Mouse (Mus musculus): ENCODE results near the gene Olfr648. TPM values are rescaled to one million over a fixed set of nuclear protein-coding genes. Genes with fewer than 3 reads are reported as not detected.

Olfr648 gene
- total RNA-seq (2012; rRNA removed) (not detected in 2 replicates), total RNA-seq (2014; rRNA removed) (not detected in 2 replicates), polyA plus RNA-seq (2012; ENCODE audit: insufficient read length, low read depth) (not detected in 2 replicates)

- Histone ChIP-seq H3K9me3 (replicated peaks; ENCODE audit: low read length) (no peaks in the 10 kb centered on the region), H3K36me3 (replicated peaks in 1 of 2; ENCODE audit: control insufficient read depth in 1 of 2, insufficient read depth in 1 of 2, low read length in 1 of 2) (no peaks in the 10 kb centered on the region), H3K9ac (ENCODE audit: insufficient read depth, low read depth) (no peak within 1 kb of the TSS), H3K27ac (ENCODE audit: insufficient read depth, low read depth) (no peak within 1 kb of the TSS), H3K4me2 (ENCODE audit: insufficient read depth, low read depth, poor library complexity, severe bottlenecking) (no peak within 1 kb of the TSS), H3K27me3 (replicated peaks) (no peaks in the 10 kb centered on the region), H3K4me1 (ENCODE audit: control insufficient read depth in 1 of 2, insufficient read depth in 2 of 2) (no peaks in the 10 kb centered on the region), H3K4me3 (replicated peaks in 1 of 3; ENCODE audit: low read depth in 2 of 3, low read length in 2 of 3, poor library complexity in 1 of 3) (no peak within 1 kb of the TSS), H3K79me2 (replicated peaks; ENCODE audit: control insufficient read depth, extremely low read depth, insufficient read depth, poor library complexity, severe bottlenecking) (no peaks in the 10 kb centered on the region)
- in situ Hi-C loops (cut with MboI; ENCODE audit: low pct_ligation_motif_present, low pct_unique_long_range_greater_than_20kb, low sequenced_read_pairs) (loop anchor here (25.0 kb wide), 1 partner anchor 471 kb away; the partner anchor contains the start of gene Olfr243), dilution Hi-C loops (cut with MboI; ENCODE audit: extremely low pct_ligation_motif_present, extremely low pct_unique_long_range_greater_than_20kb, low sequenced_read_pairs) (no loop called here)
- no peak for DNase-seq (ENCODE audit: extremely low read depth)
- TF ChIP-seq UBTF (IDR thresholded peaks at IDR 0.05; ENCODE audit: low read depth, low read length) = no peak
- TF ChIP-seq ZMIZ1 (IDR thresholded peaks at IDR 0.05; ENCODE audit: low read depth, low read length) = no peak
- no peak for TF ChIP-seq BHLHE40 (IDR thresholded peaks at IDR 0.05; ENCODE audit: low read depth, low read length)
- TF ChIP-seq MAZ (IDR thresholded peaks at IDR 0.05; ENCODE audit: low read depth, low read length) = no peak
- TF ChIP-seq MAFK (IDR thresholded peaks at IDR 0.05; ENCODE audit: insufficient replicate concordance, low read length) = no peak
- TF ChIP-seq HCFC1 (IDR thresholded peaks at IDR 0.05; ENCODE audit: low read depth, low read length) = no peak
- no peak for TF ChIP-seq RCOR1 (conservative IDR thresholded peaks at IDR 0.05; ENCODE audit: low read depth, low read length)
- TF ChIP-seq IRF4 (IDR thresholded peaks at IDR 0.05; ENCODE audit: low read depth, low read length) = no peak
- TF ChIP-seq TBP (conservative IDR thresholded peaks at IDR 0.05; ENCODE audit: low read depth, low read length) = no peak
- TF ChIP-seq ETS1 (conservative IDR thresholded peaks at IDR 0.05; ENCODE audit: low read depth, low read length) = no peak
- TF ChIP-seq USF1 (IDR thresholded peaks at IDR 0.05; ENCODE audit: low read depth, low read length) = no peak
- TF ChIP-seq RAD21 (IDR thresholded peaks at IDR 0.05; ENCODE audit: low read depth, low read length) = no peak
- TF ChIP-seq ELF1 (IDR thresholded peaks at IDR 0.05; ENCODE audit: low read depth, low read length) = no peak
These were observed at the start of gene Olfr648 for GRCm38 (mm10) chr7:104183292-104183691. TSS of gene Olfr648 (minus strand) at chr7:104183392.

GRCm38 (mm10) chr7:104231203-104231602 is 48.0 kb upstream of the Olfr648 start:
- TF ChIP-seq EP300 (IDR thresholded peaks at IDR 0.05; ENCODE audit: low read length) = no peak
- TF ChIP-seq RCOR1 (conservative IDR thresholded peaks at IDR 0.05; ENCODE audit: low read depth, low read length) = no peak
- TF ChIP-seq ELF1 (IDR thresholded peaks at IDR 0.05; ENCODE audit: low read depth, low read length) = no peak
- no peak for TF ChIP-seq JUND (conservative IDR thresholded peaks at IDR 0.05; ENCODE audit: low read depth, low read length)
- TF ChIP-seq NRF1 (IDR thresholded peaks at IDR 0.05; ENCODE audit: low read depth, low read length) = no peak
- TF ChIP-seq USF1 (IDR thresholded peaks at IDR 0.05; ENCODE audit: low read depth, low read length) = no peak
- peak; percentile 51 for TF ChIP-seq RAD21 (IDR thresholded peaks at IDR 0.05; ENCODE audit: low read depth, low read length)
- TF ChIP-seq NELFE (IDR thresholded peaks at IDR 0.05; ENCODE audit: low read depth, low read length) = no peak
- TF ChIP-seq IRF4 (IDR thresholded peaks at IDR 0.05; ENCODE audit: low read depth, low read length) = peak; percentile 41; the same call in 1 of the 2 replicates
- no peak for TF ChIP-seq MEF2A (IDR thresholded peaks at IDR 0.05; ENCODE audit: borderline replicate concordance, low read depth, low read length)
- TF ChIP-seq TCF12 (IDR thresholded peaks at IDR 0.05; ENCODE audit: low read depth, low read length) = no peak
- TF ChIP-seq ETS1 (conservative IDR thresholded peaks at IDR 0.05; ENCODE audit: low read depth, low read length) = no peak
- no peak for TF ChIP-seq MAX (IDR thresholded peaks at IDR 0.05; ENCODE audit: low read length)
- no peak for TF ChIP-seq MXI1 (IDR thresholded peaks at IDR 0.05; ENCODE audit: low read depth, low read length)
- no peak for TF ChIP-seq GABPA (IDR thresholded peaks at IDR 0.05; ENCODE audit: insufficient replicate concordance, low read depth, low read length)
- TF ChIP-seq SIN3A (IDR thresholded peaks at IDR 0.05; ENCODE audit: low read length) = no peak
- TF ChIP-seq HCFC1 (IDR thresholded peaks at IDR 0.05; ENCODE audit: low read depth, low read length) = no peak
- no peak for TF ChIP-seq BHLHE40 (IDR thresholded peaks at IDR 0.05; ENCODE audit: low read depth, low read length)
- TF ChIP-seq SMC3 (IDR thresholded peaks at IDR 0.05; ENCODE audit: low read depth, low read length) = peak; percentile 86
- 0 out of 2 replicates have a peak, but pooled peaks have one; percentile 5 for TF ChIP-seq ZC3H11A (IDR thresholded peaks at IDR 0.05; ENCODE audit: low read depth, low read length)
- no peak for TF ChIP-seq JUN (IDR thresholded peaks at IDR 0.05; ENCODE audit: insufficient read depth, low read depth, low read length)
- TF ChIP-seq POLR2AphosphoS2 (IDR thresholded peaks at IDR 0.05; ENCODE audit: low read depth, low read length) = no peak
- TF ChIP-seq CTCF (conservative IDR thresholded peaks at IDR 0.05 in 1 of 2, IDR thresholded peaks at IDR 0.05 in 1 of 2; ENCODE audit: low read depth in 2 of 2, low read length in 2 of 2) = peak; percentile 86 to 92
- no peaks in the 10 kb centered on the region for H3K27me3 ChIP-seq (replicated peaks)
- no peaks in the 10 kb centered on the region for H3K36me3 ChIP-seq (replicated peaks in 1 of 2; ENCODE audit: control insufficient read depth in 1 of 2, insufficient read depth in 1 of 2, low read length in 1 of 2)
- H3K9me3 ChIP-seq (replicated peaks; ENCODE audit: low read length) = no peaks in the 10 kb centered on the region
- no peaks in the 10 kb centered on the region for H3K79me2 ChIP-seq (replicated peaks; ENCODE audit: control insufficient read depth, extremely low read depth, insufficient read depth, poor library complexity, severe bottlenecking)
- no peak overlapping the region for H3K27ac ChIP-seq (ENCODE audit: insufficient read depth, low read depth)
- dilution Hi-C loops (cut with MboI; ENCODE audit: extremely low pct_ligation_motif_present, extremely low pct_unique_long_range_greater_than_20kb, low sequenced_read_pairs) (no loop called here), in situ Hi-C loops (cut with MboI; ENCODE audit: low pct_ligation_motif_present, low pct_unique_long_range_greater_than_20kb, low sequenced_read_pairs) (loop anchor here (5.0 kb wide), 1 partner anchor 66 kb away; no protein-coding TSS in a partner anchor)
- 0 out of 4 replicates have a peak, but pooled peaks cover 0 to 2% of the 10 kb centered on the region in 2 experiments for H3K4me1 ChIP-seq (ENCODE audit: control insufficient read depth in 1 of 2, insufficient read depth in 2 of 2)
- no peak overlapping the region for H3K9ac ChIP-seq (ENCODE audit: insufficient read depth, low read depth)
- peak; percentile 63 for DNase-seq (ENCODE audit: extremely low read depth)
- H3K4me3 ChIP-seq (replicated peaks in 1 of 3; ENCODE audit: low read depth in 2 of 3, low read length in 2 of 3, poor library complexity in 1 of 3) = no peak overlapping the region
- no peak overlapping the region for H3K4me2 ChIP-seq (ENCODE audit: insufficient read depth, low read depth, poor library complexity, severe bottlenecking)

Measured in CH12.LX (cell line).